Mouse (Mus musculus): ENCODE results near the gene Ppt2.

DNA sequence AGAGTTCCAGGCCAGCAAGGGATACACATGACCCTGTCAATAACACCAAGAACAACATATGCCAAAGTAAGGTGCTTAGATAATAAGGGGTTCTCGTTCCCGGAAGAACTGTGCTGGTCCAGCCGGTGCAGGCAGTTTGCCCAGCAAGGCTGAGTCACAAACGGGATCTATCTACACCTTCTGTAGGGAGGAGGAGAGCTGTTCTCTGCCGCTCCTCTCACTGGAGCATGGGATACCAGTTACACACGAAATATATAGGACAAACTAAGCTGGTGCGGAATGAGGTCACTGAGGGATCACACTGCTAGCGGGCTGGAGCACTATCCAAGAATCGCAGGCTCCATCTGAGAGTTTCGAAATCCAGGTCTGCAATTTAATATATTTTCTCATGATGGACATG lies 15.6 kb upstream of the Ppt2 start:
- TF ChIP-seq CTCF (IDR thresholded peaks at IDR 0.05; ENCODE audit: low read depth, low read length) (no peak), GATA2 (IDR thresholded peaks at IDR 0.05; ENCODE audit: borderline replicate concordance, low read depth, low read length) (no peak)
